Mouse (Mus musculus) kidney, embryonic 14.5 days (tissue): Measurements from ENCODE around the gene Pde2a. TPM values are rescaled to one million over a fixed set of nuclear protein-coding genes. Genes with fewer than 3 reads are reported as not detected.

Source experiments
- ATAC-seq: fragments of 200-750 bp; cut with Nextera tagmentation; 2 replicates; pipeline ENCODE4 v1.8.0; 2017; ENCODE audit warnings: moderate number of reproducible peaks, mild to moderate bottlenecking, moderate TSS enrichment, moderate library complexity; ENCODE audit not compliant: low FRiP score, low TSS enrichment
- H3K27ac ChIP-seq: fragments of 300-500 bp; sonication (generic); 2 replicates; pipeline ENCODE4 v1.5.1; 2014; ENCODE audit warnings: low read depth, mild to moderate bottlenecking, low read length, moderate library complexity, mixed read lengths
- H3K27me3 ChIP-seq: fragments of 300-500 bp; sonication (generic); 2 replicates; pipeline ENCODE4 v1.6.1; 2014; ENCODE audit warnings: mild to moderate bottlenecking, low read length; ENCODE audit not compliant: control insufficient read depth, insufficient read depth
- H3K36me3 ChIP-seq: fragments of 300-500 bp; sonication (generic); 2 replicates; pipeline ENCODE4 v1.6.1; 2014; ENCODE audit warnings: low read length, mixed read lengths; ENCODE audit not compliant: control insufficient read depth, insufficient read depth
- H3K4me1 ChIP-seq: fragments of 300-500 bp; sonication (generic); 2 replicates; pipeline ENCODE4 v1.6.1; 2014; ENCODE audit warnings: low read length, mixed read lengths; ENCODE audit not compliant: control insufficient read depth, insufficient read depth
- H3K4me2 ChIP-seq: fragments of 300-500 bp; sonication (generic); replicated peaks from 2 replicates; pipeline ENCODE4 v1.6.1; 2014; ENCODE audit warnings: low read depth, mild to moderate bottlenecking, low read length
- H3K4me3 ChIP-seq: fragments of 300-500 bp; sonication (generic); 2 replicates; pipeline ENCODE4 v1.5.1; 2014; ENCODE audit warnings: mild to moderate bottlenecking, low read length
- H3K9ac ChIP-seq: fragments of 300-500 bp; sonication (generic); 2 replicates; pipeline ENCODE4 v1.6.1; 2014; ENCODE audit warnings: low read depth, mild to moderate bottlenecking, low read length, moderate library complexity
- H3K9me3 ChIP-seq: fragments of 300-500 bp; sonication (generic); 2 replicates; pipeline ENCODE4 v1.6.1; 2016; ENCODE audit warnings: low read length; ENCODE audit not compliant: control insufficient read depth
- WGBS: fragments of 180-500 bp; shearing (Covaris S2); extraction: QIAGEN DNeasy Blood & Tissue Kit; methylation state at CpG from one replicate; pipeline ENCODE4 v1.1.7; 2014; 5-methylcytosine and 5-hydroxymethylcytosine counted together
- polyA plus RNA-seq: library from polyadenylated mRNA; unstranded; fragments of >200 nt; fragmentation: Nextera tagmentation; extraction: Ambion mirVana; gene quantifications from 2 replicates; pipeline ENCODE4 v1.2.1, GENCODE M21; 2014

Gene Pde2a
- polyA plus RNA-seq, 1 experiment from 2014 or later = 16.4 TPM

GRCm38 (mm10) chr7:101480671-101481070 is 59.2 kb downstream of the Pde2a start:
- H3K27ac ChIP-seq = no peak overlapping the region
- H3K27me3 ChIP-seq = no peaks in the 10 kb centered on the region
- 28% methylated on average over 6 of the region's 6 CpGs for WGBS
- peak; percentile 12; the same call in 1 of the 2 replicates for ATAC-seq
- H3K4me1 ChIP-seq = peaks cover 22% of the 10 kb centered on the region
- no peaks in the 10 kb centered on the region for H3K9me3 ChIP-seq
- no peak overlapping the region for H3K9ac ChIP-seq
- H3K4me3 ChIP-seq = no peak overlapping the region
- H3K4me2 ChIP-seq = no peak overlapping the region
- H3K36me3 ChIP-seq = no peaks in the 10 kb centered on the region

- H3K27ac ChIP-seq = no peak overlapping the region
- peaks cover 22% of the 10 kb centered on the region for H3K4me1 ChIP-seq
- ATAC-seq = peak; percentile 66
Measured at GRCm38 (mm10) chr7:101481872-101482498, 60.5 kb downstream of the Pde2a start.

GRCm38 (mm10) chr7:101482499-101483081 is 61.1 kb downstream of the Pde2a start:
- H3K36me3 ChIP-seq = no peaks in the 10 kb centered on the region
- H3K27me3 ChIP-seq = no peaks in the 10 kb centered on the region
- 39% methylated on average over 9 of the region's 9 CpGs for WGBS
- H3K4me1 ChIP-seq = peaks cover 22% of the 10 kb centered on the region
- H3K9ac ChIP-seq = no peak overlapping the region
- peak; percentile 66 for ATAC-seq
- no peak overlapping the region for H3K4me2 ChIP-seq
- H3K27ac ChIP-seq = peak overlapping the region; percentile 37; the same call in 1 of the 2 replicates
- H3K4me3 ChIP-seq = no peak overlapping the region
- H3K9me3 ChIP-seq = no peaks in the 10 kb centered on the region

More at GRCm38 (mm10) chr7:101481872-101482498, 60.5 kb downstream of the Pde2a start:
- no peak overlapping the region for H3K9ac ChIP-seq
- H3K27me3 ChIP-seq = no peaks in the 10 kb centered on the region
- 14% methylated on average over 8 of the region's 8 CpGs for WGBS
- no peak overlapping the region for H3K4me3 ChIP-seq
- no peak overlapping the region for H3K4me2 ChIP-seq
- H3K9me3 ChIP-seq = no peaks in the 10 kb centered on the region
- H3K36me3 ChIP-seq = no peaks in the 10 kb centered on the region

GRCm38 (mm10) chr7:101483498-101484115 is 62.1 kb downstream of the Pde2a start:
- Histone ChIP-seq H3K4me1 (peaks cover 22% of the 10 kb centered on the region), H3K4me2 (no peak overlapping the region), H3K9ac (no peak overlapping the region), H3K27me3 (no peaks in the 10 kb centered on the region), H3K36me3 (no peaks in the 10 kb centered on the region), H3K27ac (no peak overlapping the region; the same call in 1 of the 2 replicates), H3K4me3 (no peak overlapping the region), H3K9me3 (no peaks in the 10 kb centered on the region)
- no peak for ATAC-seq
- 42% methylated on average over 9 of the region's 9 CpGs for WGBS

GRCm38 (mm10) chr7:101487102-101487501 is 65.6 kb downstream of the Pde2a start:
- no peaks in the 10 kb centered on the region for H3K9me3 ChIP-seq
- H3K27me3 ChIP-seq = no peaks in the 10 kb centered on the region
- 66% methylated on average over 5 of the region's 5 CpGs for WGBS
- peaks cover 12% of the 10 kb centered on the region for H3K4me1 ChIP-seq
- H3K36me3 ChIP-seq = no peaks in the 10 kb centered on the region
- no peak overlapping the region for H3K9ac ChIP-seq
- no peak overlapping the region for H3K4me3 ChIP-seq
- no peak overlapping the region for H3K4me2 ChIP-seq
- ATAC-seq = no peak
- no peak overlapping the region for H3K27ac ChIP-seq

- no peak overlapping the region for H3K27ac ChIP-seq
- H3K4me2 ChIP-seq = no peak overlapping the region
- H3K36me3 ChIP-seq = no peaks in the 10 kb centered on the region
- H3K4me3 ChIP-seq = no peak overlapping the region
- H3K9me3 ChIP-seq = no peaks in the 10 kb centered on the region
- no peaks in the 10 kb centered on the region for H3K4me1 ChIP-seq
- no peaks in the 10 kb centered on the region for H3K27me3 ChIP-seq
- 44% methylated on average over 4 of the region's 4 CpGs for WGBS
- no peak overlapping the region for H3K9ac ChIP-seq
- ATAC-seq = no peak
Measured at GRCm38 (mm10) chr7:101490952-101491351, 69.5 kb downstream of the Pde2a start.

- Histone ChIP-seq H3K4me2 (no peak overlapping the region), H3K9ac (no peak overlapping the region), H3K4me3 (no peak overlapping the region), H3K27ac (no peak overlapping the region), H3K36me3 (no peaks in the 10 kb centered on the region), H3K4me1 (no peaks in the 10 kb centered on the region), H3K9me3 (no peaks in the 10 kb centered on the region), H3K27me3 (no peaks in the 10 kb centered on the region)
- 86% methylated on average over 3 of the region's 3 CpGs for WGBS
- ATAC-seq = no peak
Measured at GRCm38 (mm10) chr7:101498385-101498784, 76.9 kb downstream of the Pde2a start.

GRCm38 (mm10) chr7:101499251-101499650 is 77.8 kb downstream of the Pde2a start:
- H3K27me3 ChIP-seq = peaks cover 1% of the 10 kb centered on the region; the same call in 1 of the 2 replicates
- no peak overlapping the region for H3K9ac ChIP-seq
- WGBS = 60% methylated on average over 10 of the region's 10 CpGs
- no peak for ATAC-seq
- no peak overlapping the region for H3K27ac ChIP-seq
- H3K4me3 ChIP-seq = no peak overlapping the region
- no peak overlapping the region for H3K4me2 ChIP-seq
- H3K36me3 ChIP-seq = no peaks in the 10 kb centered on the region
- H3K4me1 ChIP-seq = no peaks in the 10 kb centered on the region
- no peaks in the 10 kb centered on the region for H3K9me3 ChIP-seq

GRCm38 (mm10) chr7:101499701-101500100 is 78.2 kb downstream of the Pde2a start:
- no peak overlapping the region for H3K4me2 ChIP-seq
- no peak for ATAC-seq
- WGBS = 63% methylated on average over 9 of the region's 9 CpGs
- no peaks in the 10 kb centered on the region for H3K9me3 ChIP-seq
- H3K4me3 ChIP-seq = no peak overlapping the region
- H3K4me1 ChIP-seq = no peaks in the 10 kb centered on the region
- peaks cover 6% of the 10 kb centered on the region for H3K27me3 ChIP-seq
- H3K27ac ChIP-seq = no peak overlapping the region
- H3K36me3 ChIP-seq = no peaks in the 10 kb centered on the region
- H3K9ac ChIP-seq = no peak overlapping the region
